Mouse (Mus musculus) ES-Bruce4 (cell line): ENCODE measurements at regions not wholly inside any gene's neighbourhood (a gene's known extent, or its start where the extent isn't known, plus 50 kb on each side); places are given as distances from the start of the nearest gene placed in this dataset.

Experiments
- H3K27ac ChIP-seq: 2 replicates; pipeline ENCODE4 v1.5.1; 2012; ENCODE audit warnings: low read length, inconsistent platforms; ENCODE audit not compliant: insufficient read depth
- H3K27me3 ChIP-seq: 2 replicates; pipeline ENCODE4 v1.6.1; 2012; ENCODE audit warnings: mild to moderate bottlenecking, low read length, inconsistent platforms; ENCODE audit not compliant: control insufficient read depth, poor library complexity, insufficient read depth, severe bottlenecking
- H3K36me3 ChIP-seq: 2 replicates; pipeline ENCODE4 v1.6.1; 2012; ENCODE audit warnings: inconsistent platforms, mild to moderate bottlenecking, low read length, moderate library complexity; ENCODE audit not compliant: control insufficient read depth, poor library complexity, insufficient read depth, severe bottlenecking
- H3K4me1 ChIP-seq: one replicate; pipeline ENCODE4 v1.8.1; 2011; ENCODE audit warnings: low read length; ENCODE audit not compliant: control insufficient read depth, insufficient read depth
- H3K4me3 ChIP-seq: 2 replicates; pipeline ENCODE4 v1.5.1; 2011; ENCODE audit warnings: low read depth, mild to moderate bottlenecking, low read length
- H3K9ac ChIP-seq: 2 replicates; pipeline ENCODE4 v1.6.1; 2012; ENCODE audit warnings: low read depth, mild to moderate bottlenecking, inconsistent platforms; ENCODE audit not compliant: poor library complexity, severe bottlenecking
- H3K9me3 ChIP-seq: replicated peaks from 2 replicates; pipeline ENCODE4 v1.6.1; 2012; ENCODE audit warnings: mild to moderate bottlenecking, low read length, inconsistent platforms; ENCODE audit not compliant: control insufficient read depth, poor library complexity, insufficient read depth, severe bottlenecking
- CTCF ChIP-seq: IDR thresholded peaks from one replicate; pipeline ENCODE4 v1.8.1; 2011; ENCODE audit warnings: low read depth, low read length
- EP300 ChIP-seq: IDR thresholded peaks from 2 replicates; pipeline ENCODE4 v1.6.1; 2011; ENCODE audit warnings: low read depth, low read length; ENCODE audit not compliant: insufficient read depth
- POLR2A ChIP-seq: IDR thresholded peaks from one replicate; pipeline ENCODE4 v1.8.1; 2011; ENCODE audit warnings: low read length; ENCODE audit not compliant: insufficient read depth

- no peaks in the 10 kb centered on the region for H3K4me1 ChIP-seq
- H3K9ac ChIP-seq = no peak overlapping the region
- peak overlapping the region; percentile 97 for H3K27ac ChIP-seq
- 0 out of 2 replicates have a peak, but pooled peaks cover 3% of the 10 kb centered on the region for H3K9me3 ChIP-seq
- H3K36me3 ChIP-seq = no peaks in the 10 kb centered on the region
- H3K27me3 ChIP-seq = no peaks in the 10 kb centered on the region
- H3K4me3 ChIP-seq = no peak overlapping the region
- no peak for TF ChIP-seq CTCF
- no peak for TF ChIP-seq EP300
- TF ChIP-seq POLR2A = no peak
These were observed 1442.8 kb downstream of the 4930444P10Rik start for GRCm38 (mm10) chr1:14650346-14650745.

DNA sequence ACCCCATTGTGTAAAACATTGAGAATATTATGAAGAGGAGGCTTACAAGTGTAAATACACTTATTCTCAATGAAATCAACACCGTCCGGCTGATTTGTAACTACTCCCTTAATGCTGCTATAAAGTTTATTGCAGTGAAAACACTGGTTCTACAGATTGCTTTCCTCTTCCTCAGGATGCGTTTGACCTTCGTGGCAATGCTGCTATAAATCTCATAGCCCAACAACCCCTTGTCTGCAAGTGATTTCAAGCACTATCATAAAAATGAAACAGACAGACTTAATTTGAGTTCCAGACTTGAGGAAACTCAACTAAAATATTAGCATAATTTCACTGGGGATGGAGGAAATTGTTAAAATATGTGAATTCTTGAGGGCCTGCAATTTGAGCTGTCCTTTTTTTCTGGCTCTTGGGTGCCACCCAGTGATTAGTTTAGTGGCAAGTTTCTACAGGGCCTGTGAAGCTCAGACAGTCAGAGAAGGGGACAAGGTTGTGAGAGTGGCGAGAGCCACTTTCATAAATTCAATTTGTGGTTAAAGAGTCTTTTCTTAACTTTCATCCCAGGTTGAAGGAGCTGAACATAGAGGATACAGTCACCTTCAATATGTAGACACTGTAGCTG is 1457.4 kb downstream of the 4930444P10Rik start:
- H3K27ac ChIP-seq = no peak overlapping the region
- no peaks in the 10 kb centered on the region for H3K9me3 ChIP-seq

GRCm38 (mm10) chr1:14631994-14632393 is 1461.1 kb downstream of the 4930444P10Rik start:
- peaks cover 7% of the 10 kb centered on the region for H3K4me1 ChIP-seq
- no peak overlapping the region for H3K4me3 ChIP-seq
- H3K27me3 ChIP-seq = no peaks in the 10 kb centered on the region
- H3K9ac ChIP-seq = no peak overlapping the region
- H3K9me3 ChIP-seq = no peaks in the 10 kb centered on the region
- H3K27ac ChIP-seq = 0 out of 2 replicates have a peak overlapping the region, but pooled peaks have one; percentile 29
- TF ChIP-seq CTCF = no peak
- TF ChIP-seq POLR2A = no peak
- TF ChIP-seq EP300 = peak; percentile 98
- H3K36me3 ChIP-seq = no peaks in the 10 kb centered on the region

More for the DNA sequence above, 1457.4 kb downstream of the 4930444P10Rik start:
- peaks cover 7% of the 10 kb centered on the region for H3K4me1 ChIP-seq
- no peak overlapping the region for H3K4me3 ChIP-seq
- H3K27me3 ChIP-seq = no peaks in the 10 kb centered on the region
- no peak overlapping the region for H3K9ac ChIP-seq
- no peaks in the 10 kb centered on the region for H3K36me3 ChIP-seq
- TF ChIP-seq EP300 (no peak), POLR2A (no peak), CTCF (no peak)

DNA sequence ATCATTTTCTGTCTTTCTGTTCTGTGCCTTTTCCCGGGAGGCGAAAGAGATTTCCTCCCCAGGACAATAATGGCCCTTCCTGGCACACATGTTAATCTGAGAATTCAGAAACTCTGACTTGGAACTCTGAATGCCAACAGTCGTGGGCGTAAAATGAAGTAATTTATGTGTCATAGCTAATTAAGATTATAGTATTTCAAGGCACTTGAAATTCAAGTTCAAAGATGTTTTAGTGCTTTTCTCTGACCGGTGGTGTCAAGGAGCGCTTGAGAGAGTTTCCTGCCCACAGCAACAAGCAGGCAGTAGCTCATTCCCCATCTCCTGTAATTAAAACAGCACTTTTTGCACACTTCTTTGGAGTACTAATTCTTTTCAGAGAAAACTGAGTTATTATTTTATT is 1465.9 kb downstream of the 4930444P10Rik start:
- Histone ChIP-seq H3K9me3 (no peaks in the 10 kb centered on the region), H3K27ac (no peak overlapping the region), H3K9ac (no peak overlapping the region), H3K4me1 (peaks cover 3% of the 10 kb centered on the region), H3K27me3 (no peaks in the 10 kb centered on the region), H3K4me3 (no peak overlapping the region), H3K36me3 (no peaks in the 10 kb centered on the region)
- no peak for TF ChIP-seq CTCF
- TF ChIP-seq EP300 = no peak
- TF ChIP-seq POLR2A = no peak

- Histone ChIP-seq H3K27ac (no peak overlapping the region), H3K9ac (no peak overlapping the region), H3K9me3 (no peaks in the 10 kb centered on the region), H3K36me3 (no peaks in the 10 kb centered on the region), H3K4me3 (no peak overlapping the region), H3K4me1 (peaks cover 3% of the 10 kb centered on the region), H3K27me3 (no peaks in the 10 kb centered on the region)
- TF ChIP-seq POLR2A = no peak
- no peak for TF ChIP-seq EP300
- TF ChIP-seq CTCF = no peak
These were observed 1466.4 kb downstream of the 4930444P10Rik start for GRCm38 (mm10) chr1:14626685-14627084.

DNA sequence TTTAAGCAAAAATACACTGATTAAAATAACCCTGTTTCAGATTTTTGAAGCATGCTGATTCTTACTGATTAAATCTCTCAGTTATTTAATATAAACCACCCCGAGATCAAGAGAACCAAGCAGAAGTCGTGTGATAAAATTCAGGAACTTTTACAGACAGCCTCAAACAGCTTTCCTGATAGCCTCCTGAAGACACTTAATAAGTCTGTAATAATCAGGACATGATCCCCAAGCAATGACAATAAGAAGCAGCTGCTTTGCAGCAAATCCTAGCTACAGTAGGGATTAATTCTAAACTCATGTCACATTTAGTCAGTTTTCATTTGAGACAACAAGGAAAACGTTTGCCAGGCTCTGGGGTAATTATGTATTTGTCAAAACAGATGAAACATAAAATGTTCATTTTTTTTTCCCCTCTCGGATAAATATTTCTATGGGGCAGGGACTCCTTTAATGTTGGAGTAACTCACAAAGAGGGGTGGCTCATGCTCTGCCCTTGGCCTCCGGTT is 1472.1 kb downstream of the 4930444P10Rik start:
- no peaks in the 10 kb centered on the region for H3K9me3 ChIP-seq
- no peak overlapping the region for H3K4me3 ChIP-seq
- no peaks in the 10 kb centered on the region for H3K36me3 ChIP-seq
- H3K27me3 ChIP-seq = no peaks in the 10 kb centered on the region
- TF ChIP-seq CTCF (no peak), POLR2A (no peak), EP300 (no peak)
- H3K4me1 ChIP-seq = no peaks in the 10 kb centered on the region
- H3K9ac ChIP-seq = no peak overlapping the region
- H3K27ac ChIP-seq = no peak overlapping the region
